Mouse (Mus musculus): Measurements from ENCODE around the gene Socs2. TPM values are rescaled to one million over a fixed set of nuclear protein-coding genes. Genes with fewer than 3 reads are reported as not detected.

Socs2 gene
- polyA plus RNA-seq, 2 experiments from 2014 or later, result 76.0 to 81.6 TPM

DNA sequence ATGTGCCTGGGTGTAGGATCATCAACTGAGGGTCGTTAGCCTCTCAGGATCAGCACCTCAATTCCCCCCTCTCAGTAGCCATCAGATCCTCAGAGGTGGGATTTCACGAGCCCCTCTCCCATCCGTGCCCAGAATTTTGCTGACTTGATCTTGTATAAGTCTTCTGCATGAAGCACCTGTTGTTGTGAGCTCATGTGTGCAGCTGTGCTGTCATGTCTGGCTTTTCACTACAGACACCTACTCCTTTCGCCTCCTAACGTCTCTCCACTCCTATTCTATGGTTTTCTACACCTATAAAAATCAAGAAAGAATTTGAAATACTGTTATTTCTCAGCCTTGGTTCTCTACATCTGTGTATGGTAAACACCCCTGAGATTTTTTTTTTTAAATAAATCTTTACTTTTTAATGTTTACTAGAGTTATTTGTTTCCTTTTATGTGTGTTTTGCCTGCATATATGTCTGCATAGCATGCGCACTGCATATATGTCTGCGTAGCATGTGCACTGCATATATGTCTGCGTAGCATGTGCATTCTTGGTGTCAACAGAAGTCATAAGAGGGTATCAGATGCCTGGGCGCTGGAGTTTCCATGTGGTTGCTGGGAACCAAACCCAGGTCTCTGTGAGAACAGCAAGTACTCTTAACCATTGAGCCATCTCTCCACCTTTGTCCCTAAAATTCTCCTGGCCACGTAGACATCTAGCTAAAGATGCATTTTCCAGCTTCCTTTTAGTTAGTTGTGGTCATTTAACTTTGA lies 74.0 kb downstream of the Socs2 start:
- ATAC-seq, result no peak

DNA sequence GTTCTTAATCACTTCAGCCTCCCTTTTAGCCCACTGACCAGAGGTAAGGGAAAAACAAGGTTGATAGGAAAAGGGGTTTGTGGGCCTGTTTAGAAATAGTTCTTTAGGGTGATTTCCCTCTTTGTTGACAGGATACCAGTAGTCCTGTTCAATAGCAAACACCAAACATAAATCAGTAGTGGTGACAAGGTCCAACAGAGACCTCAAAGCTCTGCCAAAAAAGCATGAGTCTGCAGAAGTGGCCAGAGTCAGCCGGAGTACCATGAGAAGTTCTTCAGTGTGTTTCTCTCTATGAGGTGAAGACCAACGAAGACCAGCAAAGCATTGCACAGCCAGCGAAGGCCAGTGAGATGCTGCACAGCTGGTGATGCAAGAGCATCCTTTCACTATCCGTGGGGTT lies 76.3 kb downstream of the Socs2 start:
- no peak for ATAC-seq

DNA sequence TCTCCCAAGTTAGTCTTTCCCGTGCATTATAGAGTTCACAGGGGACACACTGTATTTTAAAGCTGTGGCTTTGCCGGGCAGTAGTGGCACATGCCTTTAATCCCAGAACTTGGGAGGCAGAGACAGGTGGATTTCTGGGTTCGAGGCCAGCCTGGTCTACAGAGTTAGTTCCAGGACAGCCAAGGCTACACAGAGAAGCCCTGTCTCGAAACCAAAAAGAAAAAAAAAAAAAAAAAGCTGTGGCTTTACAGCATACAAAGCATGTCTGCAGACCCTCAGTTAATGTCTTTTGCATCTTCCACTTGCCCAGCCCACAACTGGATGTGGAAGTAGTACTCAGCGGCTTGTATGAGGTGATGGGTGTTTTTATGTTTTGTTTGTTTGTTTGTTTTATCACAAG lies 79.4 kb downstream of the Socs2 start:
- ATAC-seq, result no peak

DNA sequence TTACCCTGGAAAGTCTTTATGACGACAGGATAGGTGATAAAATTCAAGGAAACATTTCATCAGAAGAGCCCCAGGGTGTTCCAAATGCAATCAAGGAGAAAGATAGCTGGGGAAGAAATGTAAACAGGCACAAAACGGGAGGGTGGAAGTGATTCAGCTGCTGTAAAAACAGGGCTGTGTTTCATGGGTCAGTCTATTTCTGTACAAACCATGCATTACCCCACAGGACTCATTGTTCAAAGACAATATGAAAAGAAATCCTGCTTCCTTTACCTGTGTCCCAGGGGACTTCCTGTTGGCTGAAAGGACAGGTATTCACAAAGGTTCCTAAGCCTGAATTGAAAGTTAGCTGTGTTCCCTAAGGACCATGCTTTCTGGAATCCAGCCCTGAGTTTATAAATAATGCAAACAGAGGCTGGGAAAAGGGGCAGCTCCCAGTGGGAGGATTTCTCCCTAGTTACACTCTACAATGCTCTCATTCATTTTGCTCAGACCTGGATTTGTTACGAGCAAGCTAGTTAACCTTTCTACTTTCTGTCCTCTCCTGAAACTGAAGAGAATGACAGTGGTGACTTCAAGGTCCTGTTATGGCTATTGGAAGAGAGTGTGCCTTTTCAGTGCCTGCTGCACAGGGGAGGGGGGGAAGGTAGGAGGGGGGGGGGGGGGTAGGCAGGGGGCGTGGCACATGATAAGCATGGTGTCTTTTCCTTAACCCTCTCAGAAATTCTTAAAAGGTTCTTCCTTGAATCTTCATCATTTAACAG lies 80.0 kb downstream of the Socs2 start:
- no peak for ATAC-seq

Other genes starting within 250 kb of the Socs2 start
- gene Cradd, start 93.0 kb downstream of the Socs2 start, polyA plus RNA-seq (2017; shearing (Covaris generic)), result 10 to 100 TPM; 31.3 to 34.4 TPM
- 100 to 1,000 TPM; 188 to 213 TPM for gene Mrpl42, start 84.8 kb upstream of the Socs2 start, polyA plus RNA-seq (2017; shearing (Covaris generic))
- gene Ube2n, start 98.0 kb upstream of the Socs2 start, polyA plus RNA-seq (2017; shearing (Covaris generic)), result 100 to 1,000 TPM; 349 to 397 TPM
- 10 to 100 TPM; 11.3 to 14.8 TPM for gene Nudt4, start 147.0 kb upstream of the Socs2 start, polyA plus RNA-seq (2017; shearing (Covaris generic))